Mouse (Mus musculus): ENCODE data around the gene Mrgpra2b. TPM values are rescaled to one million over a fixed set of nuclear protein-coding genes. Genes with fewer than 3 reads are reported as not detected.
"Not testable (repeated sequence)": the region's sequence is repeated elsewhere in the genome, so short reads cannot be mapped to it uniquely, and the experiment has no call there.

The Mrgpra2b gene
- not detected in 2 replicates for polyA plus RNA-seq (2015; fragmentation: Nextera tagmentation; extraction: Ambion mirVana)

GRCm38 (mm10) chr7:47528762-47529161 lies at the start of gene Mrgpra2b:
TSS of gene Mrgpra2b (minus strand) at chr7:47528862.
- DNase-seq (ENCODE audit: low spot score) = no peak

- no peak for DNase-seq (ENCODE audit: low spot score)
These were observed 12.3 kb downstream of the Mrgpra2b start for GRCm38 (mm10) chr7:47516379-47516778.

- no peak for DNase-seq (ENCODE audit: low spot score)
These were observed 13.6 kb downstream of the Mrgpra2b start for GRCm38 (mm10) chr7:47515050-47515449.

- DNase-seq (ENCODE audit: low spot score) = no peak
These were observed 25.7 kb downstream of the Mrgpra2b start for GRCm38 (mm10) chr7:47502953-47503352.

- DNase-seq (ENCODE audit: low spot score) = not testable (repeated sequence)
These were observed 37.4 kb downstream of the Mrgpra2b start for GRCm38 (mm10) chr7:47491266-47491665.

- not testable (repeated sequence) for DNase-seq (ENCODE audit: low spot score)
These were observed 39.2 kb downstream of the Mrgpra2b start for GRCm38 (mm10) chr7:47489438-47489837.

GRCm38 (mm10) chr7:47483181-47483580 lies 45.5 kb downstream of the Mrgpra2b start:
- DNase-seq (ENCODE audit: low spot score) = not testable (repeated sequence)

- DNase-seq (ENCODE audit: low spot score) = not testable (repeated sequence)
These were observed 54.8 kb downstream of the Mrgpra2b start for GRCm38 (mm10) chr7:47473904-47474303.

GRCm38 (mm10) chr7:47465278-47465981 lies 63.2 kb downstream of the Mrgpra2b start:
- not testable (repeated sequence) for DNase-seq (ENCODE audit: low spot score)

GRCm38 (mm10) chr7:47452015-47452414 lies 76.6 kb downstream of the Mrgpra2b start, which contains the start of gene Mrgpra2a:
TSS of gene Mrgpra2a (minus strand) at chr7:47452139.
- DNase-seq (ENCODE audit: low spot score) = not testable (repeated sequence)

GRCm38 (mm10) chr7:47445729-47446128 lies 82.9 kb downstream of the Mrgpra2b start:
- DNase-seq (ENCODE audit: low spot score) = not testable (repeated sequence)

GRCm38 (mm10) chr7:47436463-47436862 lies 92.2 kb downstream of the Mrgpra2b start:
- DNase-seq (ENCODE audit: low spot score) = not testable (repeated sequence)

GRCm38 (mm10) chr7:47427815-47428508 lies 100.7 kb downstream of the Mrgpra2b start:
- DNase-seq (ENCODE audit: low spot score) = not testable (repeated sequence)

Other genes starting within 250 kb of the Mrgpra2b start
- gene Mrgpra1, start 174.6 kb downstream of the Mrgpra2b start, polyA plus RNA-seq (2015; fragmentation: Nextera tagmentation; extraction: Ambion mirVana) = not detected in 2 replicates
- 0.10 TPM in 1 of 2 replicates, not detected in the other for gene Mrgpra2a, start 76.7 kb downstream of the Mrgpra2b start, polyA plus RNA-seq (2015; fragmentation: Nextera tagmentation; extraction: Ambion mirVana)
- not detected in 2 replicates for gene Mrgpra3, start 72.5 kb upstream of the Mrgpra2b start, polyA plus RNA-seq (2015; fragmentation: Nextera tagmentation; extraction: Ambion mirVana)